In genomic region chr11:63051996-63052395, GRCm38 (mm10) we compare ENCODE assay signal across 31 mouse cellular contexts. TPM values are rescaled to one million over a fixed set of nuclear protein-coding genes. Genes with fewer than 3 reads are reported as not detected.
"Had no signal": no experiment of that assay in that cellular context is flagged by ENCODE, and none has a peak within 500 bp of the region (broad histone marks: within the 10 kb centered on the region; RNA-seq: fewer than 3 reads in every experiment).

No protein-coding gene starts in this region.

- ATAC-seq: liver, embryonic 12.5 days had no signal

- H3K27ac ChIP-seq: kidney, postnatal 0 days; limb, embryonic 10.5 days; limb, embryonic 13.5 days; liver, embryonic 12.5 days; liver, embryonic 15.5 days; lung, embryonic 15.5 days; stomach, postnatal 0 days had no signal

- H3K36me3 ChIP-seq: limb, embryonic 10.5 days; limb, embryonic 13.5 days; liver, embryonic 12.5 days; liver, embryonic 15.5 days; lung, embryonic 15.5 days had no signal

- H3K27me3 ChIP-seq: limb, embryonic 13.5 days; lung, embryonic 15.5 days had no signal

- DNase-seq: kidney, postnatal 25 days; layer of hippocampus, adult 9-11 months; liver; lung, adult 18-20 months; lung, postnatal 10 days; lung, postnatal 36 days; midbrain, embryonic 14.5 days; right cerebral cortex, adult 18-20 months; right cerebral cortex, postnatal 25 days; thymus, postnatal 25 days had no signal

- H3K4me3 ChIP-seq: layer of hippocampus, adult 2 months; limb, embryonic 10.5 days; limb, embryonic 13.5 days; liver, embryonic 12.5 days; liver, embryonic 15.5 days; lung, embryonic 15.5 days had no signal

RNA-seq across cellular contexts. Expression of gene Tekt3, which starts 9.5 kb away (rescaled TPM):
- total RNA-seq: left cerebral cortex, adult 18-20 months; left cerebral cortex, postnatal 25 days; megakaryocyte progenitor cell, adult 5-6 weeks; megakaryocyte-erythroid progenitor cell, adult 5-6 weeks; midbrain, postnatal 0 days had no signal
- polyA plus RNA-seq: kidney, embryonic 14.5 days; kidney, postnatal 0 days; large intestine, adult 2 months; limb, embryonic 10.5 days; liver, embryonic 12.5 days; liver, embryonic 15.5 days; midbrain, embryonic 11.5 days; midbrain, embryonic 14.5 days; neural tube, embryonic 11.5 days; neural tube, embryonic 14.5 days; spleen, adult 2 months; stomach, embryonic 14.5 days; stomach, postnatal 0 days; thymus, postnatal 0 days had no signal
